Mouse (Mus musculus): ENCODE data around the gene Chn2. TPM values are rescaled to one million over a fixed set of nuclear protein-coding genes. Genes with fewer than 3 reads are reported as not detected.

Chn2 gene
- total and polyA plus RNA-seq, 3 experiments, result not detected

DNA sequence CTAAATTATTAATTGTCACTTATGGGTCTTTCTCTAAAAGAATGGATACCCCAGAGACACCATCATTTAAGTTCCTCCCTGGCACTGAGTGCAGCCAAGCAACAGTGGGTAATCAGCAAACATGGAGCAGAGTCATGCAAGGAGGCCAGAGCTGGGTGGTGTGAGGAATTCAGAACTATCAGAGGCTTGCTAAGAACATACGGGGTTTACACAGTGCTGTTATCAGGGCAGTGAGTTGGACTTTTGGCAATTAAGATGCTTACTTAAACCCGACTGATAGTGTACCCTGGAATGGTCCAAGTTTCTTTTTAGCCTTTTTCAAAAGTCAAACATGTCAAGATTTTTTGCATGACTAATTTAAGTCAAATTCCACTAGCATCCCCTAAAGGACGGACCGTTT, 160.2 kb downstream of the Chn2 start:
- no peaks in the 10 kb centered on the region for H3K36me3 ChIP-seq (replicated peaks in 1 of 2; ENCODE audit: control insufficient read depth in 1 of 2, insufficient read depth in 1 of 2, low read length in 1 of 2)
- in situ Hi-C loops (cut with MboI; ENCODE audit: low pct_ligation_motif_present, low pct_unique_long_range_greater_than_20kb, low sequenced_read_pairs), result no loop called here

GRCm38 (mm10) chr6:54200031-54200722, 160.8 kb downstream of the Chn2 start:
- in situ Hi-C loops (cut with MboI; ENCODE audit: low pct_ligation_motif_present, low pct_unique_long_range_greater_than_20kb, low sequenced_read_pairs) (no loop called here), dilution Hi-C loops (cut with MboI; ENCODE audit: extremely low pct_ligation_motif_present, extremely low pct_unique_long_range_greater_than_20kb, low sequenced_read_pairs) (no loop called here)
- H3K4me2 ChIP-seq (ENCODE audit: insufficient read depth, low read depth, poor library complexity, severe bottlenecking), result no peak overlapping the region
- no peaks in the 10 kb centered on the region for H3K27me3 ChIP-seq (replicated peaks)
- H3K4me3 ChIP-seq (replicated peaks in 1 of 3; ENCODE audit: low read depth in 2 of 3, low read length in 2 of 3, poor library complexity in 1 of 3), result no peak overlapping the region
- no peak for TF ChIP-seq ETS1 (conservative IDR thresholded peaks at IDR 0.05; ENCODE audit: low read depth, low read length)
- TF ChIP-seq RCOR1 (conservative IDR thresholded peaks at IDR 0.05; ENCODE audit: low read depth, low read length), result no peak
- no peak for TF ChIP-seq NRF1 (IDR thresholded peaks at IDR 0.05; ENCODE audit: low read depth, low read length)
- TF ChIP-seq GABPA (IDR thresholded peaks at IDR 0.05; ENCODE audit: insufficient replicate concordance, low read depth, low read length), result no peak
- no peak for TF ChIP-seq CHD1 (IDR thresholded peaks at IDR 0.05; ENCODE audit: low read depth, low read length)
- no peak for TF ChIP-seq USF2 (conservative IDR thresholded peaks at IDR 0.05; ENCODE audit: low read depth, low read length)
- TF ChIP-seq ZNF384 (IDR thresholded peaks at IDR 0.05; ENCODE audit: low read depth, low read length), result no peak
- no peak for DNase-seq (ENCODE audit: extremely low read depth)
- H3K9ac ChIP-seq (ENCODE audit: insufficient read depth, low read depth), result no peak overlapping the region
- H3K36me3 ChIP-seq (replicated peaks in 1 of 2; ENCODE audit: control insufficient read depth in 1 of 2, insufficient read depth in 1 of 2, low read length in 1 of 2), result no peaks in the 10 kb centered on the region
- H3K79me2 ChIP-seq (replicated peaks; ENCODE audit: control insufficient read depth, extremely low read depth, insufficient read depth, poor library complexity, severe bottlenecking), result no peaks in the 10 kb centered on the region
- H3K27ac ChIP-seq (ENCODE audit: insufficient read depth, low read depth), result no peak overlapping the region
- no peaks in the 10 kb centered on the region for H3K9me3 ChIP-seq (replicated peaks; ENCODE audit: low read length)
- H3K4me1 ChIP-seq (ENCODE audit: control insufficient read depth in 1 of 2, insufficient read depth in 2 of 2), result peaks cover 0 to 4% of the 10 kb centered on the region in 2 experiments; a peak in 2 of 4 replicates

More for the DNA sequence above, 160.2 kb downstream of the Chn2 start:
- no peak for TF ChIP-seq TCF12 (IDR thresholded peaks at IDR 0.05; ENCODE audit: low read depth, low read length)
- TF ChIP-seq SMC3 (IDR thresholded peaks at IDR 0.05; ENCODE audit: low read depth, low read length), result no peak
- no peak for TF ChIP-seq MXI1 (IDR thresholded peaks at IDR 0.05; ENCODE audit: low read depth, low read length)
- no peak for TF ChIP-seq POLR2AphosphoS2 (IDR thresholded peaks at IDR 0.05; ENCODE audit: low read depth, low read length)
- no peak for TF ChIP-seq ELF1 (IDR thresholded peaks at IDR 0.05; ENCODE audit: low read depth, low read length)
- TF ChIP-seq MAZ (IDR thresholded peaks at IDR 0.05; ENCODE audit: low read depth, low read length), result no peak
- TF ChIP-seq GABPA (IDR thresholded peaks at IDR 0.05; ENCODE audit: insufficient replicate concordance, low read depth, low read length), result no peak
- TF ChIP-seq USF2 (conservative IDR thresholded peaks at IDR 0.05; ENCODE audit: low read depth, low read length), result no peak
- no peak for TF ChIP-seq USF1 (IDR thresholded peaks at IDR 0.05; ENCODE audit: low read depth, low read length)
- no peak for TF ChIP-seq UBTF (IDR thresholded peaks at IDR 0.05; ENCODE audit: low read depth, low read length)
- TF ChIP-seq NELFE (IDR thresholded peaks at IDR 0.05; ENCODE audit: low read depth, low read length), result no peak
- no peak for TF ChIP-seq PAX5 (IDR thresholded peaks at IDR 0.05; ENCODE audit: low read length)
- no peak for TF ChIP-seq ZMIZ1 (IDR thresholded peaks at IDR 0.05; ENCODE audit: low read depth, low read length)
- no peak for TF ChIP-seq MEF2A (IDR thresholded peaks at IDR 0.05; ENCODE audit: borderline replicate concordance, low read depth, low read length)
- TF ChIP-seq IRF4 (IDR thresholded peaks at IDR 0.05; ENCODE audit: low read depth, low read length), result no peak
- H3K9me3 ChIP-seq (replicated peaks; ENCODE audit: low read length), result no peaks in the 10 kb centered on the region
- no peak overlapping the region for H3K4me3 ChIP-seq (replicated peaks in 1 of 3; ENCODE audit: low read depth in 2 of 3, low read length in 2 of 3, poor library complexity in 1 of 3)
- no peaks in the 10 kb centered on the region for H3K79me2 ChIP-seq (replicated peaks; ENCODE audit: control insufficient read depth, extremely low read depth, insufficient read depth, poor library complexity, severe bottlenecking)
- H3K9ac ChIP-seq (ENCODE audit: insufficient read depth, low read depth), result no peak overlapping the region
- H3K27me3 ChIP-seq (replicated peaks), result no peaks in the 10 kb centered on the region
- dilution Hi-C loops (cut with MboI; ENCODE audit: extremely low pct_ligation_motif_present, extremely low pct_unique_long_range_greater_than_20kb, low sequenced_read_pairs), result no loop called here
- DNase-seq (ENCODE audit: extremely low read depth), result no peak
- H3K27ac ChIP-seq (ENCODE audit: insufficient read depth, low read depth), result no peak overlapping the region
- peaks cover 0 to 4% of the 10 kb centered on the region in 2 experiments; a peak in 2 of 4 replicates for H3K4me1 ChIP-seq (ENCODE audit: control insufficient read depth in 1 of 2, insufficient read depth in 2 of 2)
- no peak overlapping the region for H3K4me2 ChIP-seq (ENCODE audit: insufficient read depth, low read depth, poor library complexity, severe bottlenecking)
